Mouse (Mus musculus) brown adipose tissue, adult 24 weeks (tissue): ENCODE measurements around the gene Gm26992. TPM values are rescaled to one million over a fixed set of nuclear protein-coding genes. Genes with fewer than 3 reads are reported as not detected.

ENCODE experiments used
- H3K27ac ChIP-seq: fragments of 200-500 bp; replicated peaks from 2 replicates; pipeline ENCODE4 v1.5.1; 2012; ENCODE audit warnings: low read depth, mild to moderate bottlenecking, low read length
- H3K4me1 ChIP-seq: fragments of 200-500 bp; 2 replicates; pipeline ENCODE4 v1.6.1; 2012; ENCODE audit warnings: low read length, mixed read lengths; ENCODE audit not compliant: control insufficient read depth, insufficient read depth, insufficient read length
- H3K4me3 ChIP-seq: fragments of 200-500 bp; 2 replicates; pipeline ENCODE4 v1.5.1; 2012; ENCODE audit warnings: low read depth, mild to moderate bottlenecking, low read length, moderate library complexity; ENCODE audit not compliant: insufficient read depth
- polyA plus RNA-seq: library from polyadenylated mRNA; stranded (reverse); fragments of >200 nt; gene quantifications from 2 replicates; pipeline ENCODE4 v1.2.4, GENCODE M21; 2012; ENCODE audit not compliant: missing spikeins, insufficient read depth, insufficient read length

Gm26992 gene
- polyA plus RNA-seq, 1 experiment = not detected

- H3K27ac ChIP-seq = no peak overlapping the region
- H3K4me3 ChIP-seq = no peak overlapping the region
- H3K4me1 ChIP-seq = no peaks in the 10 kb centered on the region
These were observed 38.2 kb downstream of the Gm26992 start for GRCm38 (mm10) chrX:103460056-103460455.

GRCm38 (mm10) chrX:103468998-103469397 is 47.2 kb downstream of the Gm26992 start:
- Histone ChIP-seq H3K4me3 (no peak overlapping the region), H3K27ac (no peak overlapping the region)

GRCm38 (mm10) chrX:103472346-103472745 is 50.5 kb downstream of the Gm26992 start:
- Histone ChIP-seq H3K27ac (no peak overlapping the region), H3K4me3 (no peak overlapping the region), H3K4me1 (no peaks in the 10 kb centered on the region)

More at GRCm38 (mm10) chrX:103468998-103469397, 47.2 kb downstream of the Gm26992 start:
- no peaks in the 10 kb centered on the region for H3K4me1 ChIP-seq

GRCm38 (mm10) chrX:103477507-103477906 is 55.7 kb downstream of the Gm26992 start:
- H3K27ac ChIP-seq = no peak overlapping the region
- no peaks in the 10 kb centered on the region for H3K4me1 ChIP-seq
- no peak overlapping the region for H3K4me3 ChIP-seq

GRCm38 (mm10) chrX:103481243-103482096 is 59.7 kb downstream of the Gm26992 start:
- H3K4me3 ChIP-seq = no peak overlapping the region
- H3K4me1 ChIP-seq = no peaks in the 10 kb centered on the region
- no peak overlapping the region for H3K27ac ChIP-seq

GRCm38 (mm10) chrX:103482097-103482451 is 60.3 kb downstream of the Gm26992 start:
- H3K4me1 ChIP-seq = no peaks in the 10 kb centered on the region
- H3K27ac ChIP-seq = no peak overlapping the region
- H3K4me3 ChIP-seq = no peak overlapping the region

- Histone ChIP-seq H3K27ac (no peak overlapping the region), H3K4me1 (no peaks in the 10 kb centered on the region), H3K4me3 (no peak overlapping the region)
These were observed 61.2 kb downstream of the Gm26992 start for GRCm38 (mm10) chrX:103483047-103483446.

- Histone ChIP-seq H3K4me1 (no peaks in the 10 kb centered on the region), H3K27ac (no peak overlapping the region), H3K4me3 (no peak overlapping the region)
These were observed 62.2 kb downstream of the Gm26992 start for GRCm38 (mm10) chrX:103484050-103484449.

GRCm38 (mm10) chrX:103490853-103491252 is 69.0 kb downstream of the Gm26992 start:
- Histone ChIP-seq H3K4me1 (no peaks in the 10 kb centered on the region), H3K27ac (no peak overlapping the region), H3K4me3 (no peak overlapping the region)

- no peak overlapping the region for H3K4me3 ChIP-seq
- no peaks in the 10 kb centered on the region for H3K4me1 ChIP-seq
- H3K27ac ChIP-seq = peak overlapping the region; percentile 78
These were observed 70.8 kb downstream of the Gm26992 start for GRCm38 (mm10) chrX:103492398-103493256.

GRCm38 (mm10) chrX:103493351-103494173 is 71.8 kb downstream of the Gm26992 start:
- peak overlapping the region; percentile 86 for H3K4me3 ChIP-seq
- H3K27ac ChIP-seq = peak overlapping the region; percentile 95
- H3K4me1 ChIP-seq = no peaks in the 10 kb centered on the region

GRCm38 (mm10) chrX:103499374-103499773 is 77.6 kb downstream of the Gm26992 start:
- H3K27ac ChIP-seq = no peak overlapping the region

GRCm38 (mm10) chrX:103500137-103500536 is 78.3 kb downstream of the Gm26992 start:
- Histone ChIP-seq H3K4me1 (no peaks in the 10 kb centered on the region), H3K27ac (no peak overlapping the region), H3K4me3 (no peak overlapping the region)

More at GRCm38 (mm10) chrX:103499374-103499773, 77.6 kb downstream of the Gm26992 start:
- H3K4me3 ChIP-seq = no peak overlapping the region
- no peaks in the 10 kb centered on the region for H3K4me1 ChIP-seq

- no peak overlapping the region for H3K4me3 ChIP-seq
- no peaks in the 10 kb centered on the region for H3K4me1 ChIP-seq
These were observed 86.4 kb downstream of the Gm26992 start for GRCm38 (mm10) chrX:103508218-103508617.

More at GRCm38 (mm10) chrX:103508218-103508617, 86.4 kb downstream of the Gm26992 start:
- H3K27ac ChIP-seq = no peak overlapping the region
